Mouse (Mus musculus) limb, embryonic 11.5 days (tissue): ENCODE measurements around the gene Klhl11. TPM values are rescaled to one million over a fixed set of nuclear protein-coding genes. Genes with fewer than 3 reads are reported as not detected.

ENCODE experiments used
- ATAC-seq: fragments of 200-750 bp; cut with Nextera tagmentation; 2 replicates; pipeline ENCODE4 v1.8.0; 2017; ENCODE audit warnings: low read depth; ENCODE audit not compliant: insufficient number of reproducible peaks, low FRiP score, low TSS enrichment
- DNase-seq: peaks from one replicate; pipeline ENCODE4 v3.0.0-alpha.2; 2015; ENCODE audit warnings: low spot score
- H3K27ac ChIP-seq: fragments of 300-500 bp; sonication (generic); replicated peaks from 2 replicates; pipeline ENCODE4 v1.5.1; 2014; ENCODE audit warnings: low read depth, mild to moderate bottlenecking, low read length
- H3K27me3 ChIP-seq: fragments of 300-500 bp; sonication (generic); 2 replicates; pipeline ENCODE4 v1.6.1; 2014; ENCODE audit warnings: mild to moderate bottlenecking, low read length, mixed read lengths; ENCODE audit not compliant: control insufficient read depth, insufficient read depth
- H3K36me3 ChIP-seq: fragments of 300-500 bp; sonication (generic); 2 replicates; pipeline ENCODE4 v1.6.1; 2014; ENCODE audit warnings: mild to moderate bottlenecking, low read length, moderate library complexity, mixed read lengths; ENCODE audit not compliant: control insufficient read depth, insufficient read depth
- H3K4me1 ChIP-seq: fragments of 300-500 bp; sonication (generic); 2 replicates; pipeline ENCODE4 v1.6.1; 2014; ENCODE audit warnings: low read length, mixed read lengths; ENCODE audit not compliant: control insufficient read depth, insufficient read depth
- H3K4me2 ChIP-seq: fragments of 300-500 bp; sonication (generic); 2 replicates; pipeline ENCODE4 v1.6.1; 2014; ENCODE audit warnings: low read depth, mild to moderate bottlenecking, moderate library complexity; ENCODE audit not compliant: severe bottlenecking
- H3K4me3 ChIP-seq: fragments of 300-500 bp; sonication (generic); 2 replicates; pipeline ENCODE4 v1.5.1; 2014; ENCODE audit warnings: low read depth, low read length
- H3K9ac ChIP-seq: fragments of 300-500 bp; sonication (generic); 2 replicates; pipeline ENCODE4 v1.6.1; 2014; ENCODE audit warnings: mild to moderate bottlenecking, low read length
- H3K9me3 ChIP-seq: fragments of 300-500 bp; sonication (generic); 2 replicates; pipeline ENCODE4 v1.6.1; 2016; ENCODE audit warnings: low read length; ENCODE audit not compliant: control insufficient read depth
- WGBS: fragments of 180-500 bp; shearing (Covaris S2); extraction: QIAGEN DNeasy Blood & Tissue Kit; methylation state at CpG from one replicate; pipeline ENCODE4 v1.1.7; 2014; 5-methylcytosine and 5-hydroxymethylcytosine counted together
- polyA plus RNA-seq: library from polyadenylated mRNA; unstranded; fragments of >200 nt; fragmentation: Nextera tagmentation; extraction: Ambion mirVana; gene quantifications from 2 replicates; pipeline ENCODE4 v1.2.1, GENCODE M21; 2014

Gene Klhl11
- polyA plus RNA-seq, 1 experiment from 2014 or later: 13.8 TPM

GRCm38 (mm10) chr11:100432002-100432401, 40.5 kb downstream of the Klhl11 start:
- Histone ChIP-seq H3K4me1 (no peaks in the 10 kb centered on the region), H3K27ac (no peak overlapping the region), H3K9ac (no peak overlapping the region), H3K36me3 (peaks cover 17% of the 10 kb centered on the region), H3K4me2 (no peak overlapping the region), H3K9me3 (no peaks in the 10 kb centered on the region), H3K4me3 (no peak overlapping the region), H3K27me3 (no peaks in the 10 kb centered on the region)
- no peak for ATAC-seq
- 86% methylated on average over 5 of the region's 5 CpGs for WGBS
- no peak for DNase-seq

DNA sequence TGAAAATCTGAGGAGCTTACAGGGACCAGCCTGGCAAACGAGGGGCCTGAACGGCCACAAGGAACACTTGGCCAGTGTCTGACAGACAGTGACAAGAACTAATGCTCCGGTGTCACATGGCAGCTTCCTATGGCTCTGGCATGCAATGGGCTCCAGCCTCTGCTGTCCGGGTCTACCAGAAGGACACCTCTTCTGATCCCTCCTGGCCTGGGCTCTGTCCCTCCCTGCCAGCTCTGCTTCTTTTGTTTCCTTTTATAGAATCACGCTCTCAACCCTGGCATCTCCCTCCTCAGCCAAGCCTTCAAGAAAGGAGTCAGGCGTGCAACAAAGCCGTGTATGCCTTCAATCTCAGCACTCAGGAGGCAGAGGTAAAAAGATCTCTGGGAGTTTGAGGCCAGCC, 42.5 kb downstream of the Klhl11 start:
- ATAC-seq: no peak
- no peak overlapping the region for H3K4me3 ChIP-seq
- peaks cover 11% of the 10 kb centered on the region for H3K36me3 ChIP-seq
- DNase-seq: no peak
- WGBS: 92% methylated on average over 7 of the region's 7 CpGs
- H3K27ac ChIP-seq: no peak overlapping the region
- no peaks in the 10 kb centered on the region for H3K9me3 ChIP-seq
- H3K4me1 ChIP-seq: no peaks in the 10 kb centered on the region
- no peak overlapping the region for H3K9ac ChIP-seq
- H3K4me2 ChIP-seq: no peak overlapping the region
- H3K27me3 ChIP-seq: no peaks in the 10 kb centered on the region

DNA sequence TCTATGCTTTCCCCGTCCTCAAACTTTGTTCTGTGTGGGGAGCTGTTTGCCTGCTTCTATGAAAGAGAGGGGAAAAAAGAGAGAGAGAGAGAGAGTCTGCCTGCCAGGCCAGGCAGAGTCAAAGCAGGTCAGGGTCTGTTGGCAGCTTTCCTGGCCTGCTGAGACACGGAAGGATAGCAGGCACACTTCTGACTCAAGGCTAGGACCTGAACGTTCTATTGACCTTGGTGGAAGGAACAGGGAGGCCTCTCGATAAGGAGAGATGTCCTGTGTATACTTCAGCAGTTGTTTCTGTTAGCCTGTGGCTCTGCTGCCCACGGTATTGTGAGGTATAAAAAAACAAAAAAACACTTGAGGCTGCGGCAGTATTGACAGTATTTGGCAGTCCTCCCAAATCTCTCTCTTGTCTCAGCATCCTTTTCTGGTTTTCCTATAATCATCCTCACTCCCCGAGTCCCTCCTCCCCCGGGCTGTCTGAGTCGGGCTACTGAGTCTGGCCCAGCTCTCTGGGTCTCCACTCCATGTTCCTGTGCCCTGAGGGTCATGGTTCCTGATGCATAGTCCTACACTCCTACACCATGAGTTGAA, 43.8 kb downstream of the Klhl11 start:
- Histone ChIP-seq H3K4me3 (no peak overlapping the region), H3K27me3 (no peaks in the 10 kb centered on the region), H3K27ac (no peak overlapping the region), H3K4me1 (no peaks in the 10 kb centered on the region), H3K36me3 (peaks cover 11% of the 10 kb centered on the region), H3K9me3 (no peaks in the 10 kb centered on the region), H3K4me2 (no peak overlapping the region), H3K9ac (no peak overlapping the region)
- ATAC-seq (no peak), DNase-seq (no peak)
- 89% methylated on average over 9 of the region's 9 CpGs for WGBS

- Histone ChIP-seq H3K27me3 (no peaks in the 10 kb centered on the region), H3K9ac (no peak overlapping the region), H3K4me1 (no peaks in the 10 kb centered on the region), H3K9me3 (no peaks in the 10 kb centered on the region), H3K27ac (no peak overlapping the region), H3K36me3 (peaks cover 11% of the 10 kb centered on the region), H3K4me2 (no peak overlapping the region), H3K4me3 (no peak overlapping the region)
- 85% methylated on average over 3 of the region's 3 CpGs for WGBS
- ATAC-seq (no peak), DNase-seq (no peak)
Observed at GRCm38 (mm10) chr11:100426820-100427219, 45.7 kb downstream of the Klhl11 start.

- ATAC-seq (no peak), DNase-seq (no peak)
- Histone ChIP-seq H3K9me3 (no peaks in the 10 kb centered on the region), H3K36me3 (peaks cover 11% of the 10 kb centered on the region), H3K27ac (no peak overlapping the region), H3K4me1 (no peaks in the 10 kb centered on the region), H3K4me2 (no peak overlapping the region), H3K27me3 (no peaks in the 10 kb centered on the region), H3K9ac (no peak overlapping the region), H3K4me3 (no peak overlapping the region)
- WGBS: 22% methylated on average over 7 of the region's 7 CpGs
Observed at GRCm38 (mm10) chr11:100425851-100426250, 46.7 kb downstream of the Klhl11 start.

DNA sequence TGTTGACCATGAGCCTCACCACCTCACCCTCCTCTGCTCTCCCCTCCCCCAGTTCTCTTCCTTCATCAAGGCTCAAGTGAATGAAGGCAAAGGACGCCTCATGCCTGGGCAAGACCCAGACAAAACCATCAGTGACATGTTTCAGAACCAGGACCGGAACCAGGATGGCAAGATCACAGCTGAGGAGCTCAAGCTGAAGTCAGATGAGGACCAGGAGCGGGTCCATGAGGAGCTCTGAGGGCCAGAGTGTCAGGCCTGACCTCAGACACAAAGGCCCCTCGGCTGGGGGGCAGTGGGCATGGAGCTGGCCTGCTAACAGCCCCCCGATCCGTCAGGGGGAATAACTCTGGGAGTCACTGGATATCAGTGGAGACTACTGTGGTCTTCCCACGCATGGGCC, 48.7 kb downstream of the Klhl11 start:
- Histone ChIP-seq H3K27me3 (no peaks in the 10 kb centered on the region), H3K27ac (no peak overlapping the region), H3K4me2 (no peak overlapping the region), H3K4me3 (no peak overlapping the region), H3K36me3 (no peaks in the 10 kb centered on the region; the same call in 1 of the 2 replicates), H3K9ac (no peak overlapping the region), H3K4me1 (no peaks in the 10 kb centered on the region), H3K9me3 (no peaks in the 10 kb centered on the region)
- no peak for ATAC-seq
- 91% methylated on average over 7 of the region's 7 CpGs for WGBS
- no peak for DNase-seq

DNA sequence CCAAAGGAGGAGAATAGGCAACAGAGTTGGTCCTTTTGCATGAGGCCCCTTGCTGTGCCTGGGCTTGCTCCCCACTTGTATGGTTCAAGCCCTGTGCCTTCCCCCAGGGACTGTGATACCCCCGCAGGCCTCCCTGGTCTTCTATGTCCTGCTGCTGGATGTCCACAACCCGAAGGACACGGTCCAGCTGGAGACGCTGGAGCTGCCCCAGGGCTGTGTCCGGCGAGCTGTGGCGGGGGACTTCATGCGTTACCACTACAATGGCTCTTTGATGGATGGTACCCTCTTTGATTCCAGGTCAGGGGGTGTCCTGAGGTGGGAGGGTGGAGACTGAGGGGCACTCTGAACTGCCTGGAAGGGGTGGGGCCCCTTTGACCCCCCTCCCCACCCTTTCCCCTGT, 51.0 kb downstream of the Klhl11 start:
- Histone ChIP-seq H3K9me3 (no peaks in the 10 kb centered on the region), H3K36me3 (no peaks in the 10 kb centered on the region; the same call in 1 of the 2 replicates), H3K4me1 (peaks cover under 1% of the 10 kb centered on the region; the same call in 1 of the 2 replicates), H3K27me3 (no peaks in the 10 kb centered on the region), H3K27ac (no peak overlapping the region), H3K4me3 (no peak overlapping the region), H3K9ac (no peak overlapping the region), H3K4me2 (no peak overlapping the region)
- WGBS: 83% methylated on average over 8 of the region's 8 CpGs
- ATAC-seq (no peak), DNase-seq (no peak)

GRCm38 (mm10) chr11:100414914-100415822, 57.4 kb downstream of the Klhl11 start, which contains the start of gene Fkbp10:
Fkbp10 (plus strand) TSS chr11:100415697.
- WGBS: under 1% methylated on average over 31 of the region's 31 CpGs
- H3K27ac ChIP-seq: peak within 1 kb of the TSS; percentile 90
- H3K36me3 ChIP-seq: no peaks in the 10 kb centered on the region
- H3K27me3 ChIP-seq: no peaks in the 10 kb centered on the region
- H3K4me3 ChIP-seq: peak within 1 kb of the TSS; percentile 72
- H3K9me3 ChIP-seq: no peaks in the 10 kb centered on the region
- H3K4me2 ChIP-seq: peak within 1 kb of the TSS; percentile 90
- DNase-seq (peak; percentile 81), ATAC-seq (peak; percentile 63)
- peaks cover 24% of the 10 kb centered on the region for H3K4me1 ChIP-seq
- peak within 1 kb of the TSS; percentile 85 for H3K9ac ChIP-seq
